Mouse (Mus musculus) thymus, adult 2 months (tissue): ENCODE results near the gene Cryba1.

ENCODE experiments used
- CTCF ChIP-seq: fragments of 200-500 bp; IDR thresholded peaks from 2 replicates; pipeline ENCODE4 v1.5.1; 2012; ENCODE audit warnings: mild to moderate bottlenecking, control low read depth, low read length, moderate library complexity, borderline replicate concordance; ENCODE audit not compliant: control insufficient read depth, poor library complexity, insufficient read depth; ENCODE audit errors: extremely low read depth
- POLR2A ChIP-seq: fragments of 200-500 bp; IDR thresholded peaks from 2 replicates; pipeline ENCODE4 v1.6.1; 2012; ENCODE audit warnings: mild to moderate bottlenecking, low read length, control low read depth, moderate library complexity; ENCODE audit not compliant: control insufficient read depth, poor library complexity, insufficient read depth; ENCODE audit errors: extremely low read depth

DNA sequence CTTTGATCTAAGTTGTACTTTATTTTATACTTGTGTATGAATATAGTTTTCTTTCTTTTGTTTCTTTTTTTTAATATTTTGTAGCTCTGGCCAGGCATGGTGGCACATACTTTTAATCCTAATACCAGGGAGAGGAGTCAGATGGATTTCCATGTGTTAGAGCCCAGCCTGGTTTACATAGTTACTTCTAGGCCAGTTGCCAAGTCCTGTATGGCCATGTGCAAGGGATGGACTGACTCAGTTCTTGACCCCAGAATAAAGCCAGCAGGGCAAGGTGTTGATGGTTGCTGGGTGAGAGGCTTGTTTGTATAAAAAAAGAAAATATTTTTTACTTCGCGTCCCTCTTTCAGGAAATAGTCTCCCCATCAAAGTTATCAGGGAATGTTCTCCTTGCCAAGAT, 52.3 kb downstream of the Cryba1 start:
- TF ChIP-seq POLR2A = no peak
- TF ChIP-seq CTCF = no peak
